Mouse (Mus musculus): ENCODE measurements around the gene Slc5a2.

Slc5a2 gene

DNA sequence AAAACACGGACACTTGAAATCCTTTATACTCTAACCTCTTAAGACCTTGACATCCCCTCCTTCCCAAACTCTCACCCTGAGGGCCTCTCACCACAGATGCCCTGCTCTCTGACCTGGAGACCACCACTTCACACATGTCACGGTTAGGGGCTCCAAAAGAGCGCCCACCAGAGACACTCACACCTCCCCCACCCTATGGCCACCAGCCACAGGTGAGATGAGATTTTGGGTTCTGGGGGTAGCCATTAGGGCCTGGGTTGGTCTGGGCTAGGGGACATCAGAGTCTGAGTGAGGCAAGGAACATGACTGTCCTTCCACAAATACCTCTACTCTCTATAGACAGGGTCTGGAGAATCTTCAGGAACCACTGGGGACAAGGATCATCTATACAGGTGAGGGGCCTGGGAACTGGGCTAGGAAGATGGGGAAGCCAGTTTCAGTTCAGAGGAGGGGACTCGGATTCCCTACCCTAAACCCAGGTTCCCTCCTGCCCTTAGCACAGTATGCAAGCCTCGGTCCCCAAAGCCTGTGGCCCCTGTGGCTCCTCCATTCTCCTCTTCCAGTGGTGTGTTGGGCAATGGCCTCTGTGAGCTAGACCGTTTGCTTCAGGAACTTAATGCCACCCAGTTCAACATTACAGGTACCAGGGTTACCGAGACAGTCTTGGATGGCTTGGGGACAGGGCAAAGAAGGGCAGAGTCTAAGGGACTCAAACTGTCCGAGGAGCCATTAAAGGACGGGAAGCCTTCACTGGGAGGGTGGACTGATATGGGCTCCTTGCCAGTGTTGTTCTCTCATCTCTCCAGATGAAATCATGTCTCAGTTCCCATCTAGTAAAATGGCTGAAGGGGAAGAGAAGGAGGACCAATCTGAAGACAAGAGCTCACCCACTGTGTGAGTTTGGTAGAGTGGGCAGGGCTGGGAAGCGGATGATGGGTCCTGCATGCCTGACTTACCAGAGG lies 17.1 kb upstream of the Slc5a2 start:
- in situ Hi-C loops (cut with MboI; ENCODE audit: low sequenced_read_pairs), result loop anchor here (10.0 kb wide), 1 partner anchor 106 kb away; no protein-coding TSS in a partner anchor

- in situ Hi-C loops (cut with MboI; ENCODE audit: low sequenced_read_pairs), result loop anchor here (10.0 kb wide), 1 partner anchor 105 kb away; no protein-coding TSS in a partner anchor
Observed at GRCm38 (mm10) chr7:128249998-128250397, 15.5 kb upstream of the Slc5a2 start.

- in situ Hi-C loops (cut with MboI; ENCODE audit: low sequenced_read_pairs), result no loop called here
Observed at GRCm38 (mm10) chr7:128251946-128252345, 13.5 kb upstream of the Slc5a2 start.

- in situ Hi-C loops (cut with MboI; ENCODE audit: low sequenced_read_pairs), result no loop called here
Observed at GRCm38 (mm10) chr7:128252609-128253008, 12.8 kb upstream of the Slc5a2 start.

DNA sequence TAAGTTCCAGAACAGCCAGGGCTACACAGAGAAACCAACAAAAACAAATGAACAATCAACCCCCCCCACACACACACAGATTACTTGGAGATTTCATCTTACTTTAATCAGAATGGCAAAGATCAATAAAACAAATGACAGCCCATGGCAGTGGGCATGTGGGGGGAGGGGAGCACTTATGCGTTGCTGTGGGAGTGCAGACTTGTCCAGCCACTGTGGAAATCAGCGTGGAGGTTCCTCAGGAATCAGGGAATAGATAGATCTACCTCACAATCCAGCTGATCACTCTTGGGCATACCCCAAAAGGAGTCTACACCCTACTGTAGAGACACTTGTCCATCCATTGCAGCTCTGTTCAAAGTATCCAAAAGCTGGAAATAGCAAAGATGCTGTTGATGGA lies 10.5 kb upstream of the Slc5a2 start:
- in situ Hi-C loops (cut with MboI; ENCODE audit: low sequenced_read_pairs), result no loop called here

GRCm38 (mm10) chr7:128255757-128256156 lies 9.7 kb upstream of the Slc5a2 start:
- in situ Hi-C loops (cut with MboI; ENCODE audit: low sequenced_read_pairs), result no loop called here

- in situ Hi-C loops (cut with MboI; ENCODE audit: low sequenced_read_pairs), result no loop called here
Observed at GRCm38 (mm10) chr7:128256783-128257334, 8.6 kb upstream of the Slc5a2 start.

DNA sequence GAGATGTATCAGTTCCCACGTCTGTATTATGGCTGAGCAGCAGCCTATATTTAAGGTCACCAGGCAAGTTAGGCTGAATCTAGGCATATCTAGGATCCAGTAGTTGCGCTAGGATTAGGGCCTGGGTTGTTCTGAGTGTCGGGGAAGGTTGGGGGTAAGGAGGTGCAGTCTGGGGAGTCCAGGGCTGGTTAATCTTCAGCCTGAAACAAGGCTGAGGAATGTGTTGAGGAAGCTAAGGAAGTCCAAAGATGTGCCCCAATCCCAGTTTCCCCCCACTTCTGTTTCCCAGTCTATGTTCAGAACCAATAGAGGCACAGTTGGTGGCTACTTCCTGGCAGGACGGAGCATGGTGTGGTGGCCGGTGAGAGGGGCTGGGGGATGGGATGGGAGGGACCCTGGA lies 599 bp downstream of the Slc5a2 start:
- in situ Hi-C loops (cut with MboI; ENCODE audit: low sequenced_read_pairs), result no loop called here

DNA sequence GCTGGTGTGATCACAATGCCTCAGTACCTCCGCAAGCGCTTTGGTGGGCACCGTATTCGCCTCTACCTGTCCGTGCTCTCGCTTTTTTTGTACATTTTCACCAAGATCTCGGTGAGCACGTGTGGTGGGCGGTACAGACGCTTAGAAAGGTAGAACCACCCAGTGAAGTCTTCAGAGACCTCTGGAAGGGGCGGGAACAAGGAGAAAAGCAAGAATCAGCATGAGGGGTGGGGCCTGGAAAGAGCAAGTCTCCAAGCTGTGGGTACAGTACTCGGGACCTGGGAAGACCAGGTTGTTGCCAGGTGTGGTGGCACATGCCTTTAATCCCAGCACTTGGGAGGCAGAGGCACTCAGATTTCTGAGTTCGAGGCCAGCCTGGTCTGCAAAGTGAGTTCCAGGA lies 1.9 kb downstream of the Slc5a2 start:
- in situ Hi-C loops (cut with MboI; ENCODE audit: low sequenced_read_pairs), result no loop called here

GRCm38 (mm10) chr7:128267813-128268212 lies 2.4 kb downstream of the Slc5a2 start:
- in situ Hi-C loops (cut with MboI; ENCODE audit: low sequenced_read_pairs), result no loop called here

DNA sequence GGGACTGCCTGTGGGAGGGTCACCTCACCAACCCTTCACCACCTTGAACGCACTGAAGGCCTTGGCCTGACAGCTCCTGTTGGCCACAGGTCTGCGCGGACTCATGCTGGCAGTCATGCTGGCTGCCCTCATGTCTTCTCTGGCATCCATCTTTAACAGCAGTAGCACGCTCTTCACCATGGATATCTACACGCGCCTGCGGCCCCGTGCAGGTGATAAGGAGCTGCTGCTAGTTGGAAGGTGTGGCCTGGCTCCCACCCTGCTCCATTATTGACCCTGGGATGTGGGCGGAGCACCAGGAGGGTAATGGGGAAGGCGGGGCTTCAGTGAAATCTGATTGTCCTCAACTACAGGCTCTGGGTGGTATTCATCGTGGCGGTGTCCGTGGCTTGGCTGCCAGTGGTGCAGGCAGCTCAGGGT lies 5.0 kb downstream of the Slc5a2 start:
- in situ Hi-C loops (cut with MboI; ENCODE audit: low sequenced_read_pairs), result no loop called here

GRCm38 (mm10) chr7:128271496-128271895 lies 6.0 kb downstream of the Slc5a2 start:
- in situ Hi-C loops (cut with MboI; ENCODE audit: low sequenced_read_pairs), result no loop called here

DNA sequence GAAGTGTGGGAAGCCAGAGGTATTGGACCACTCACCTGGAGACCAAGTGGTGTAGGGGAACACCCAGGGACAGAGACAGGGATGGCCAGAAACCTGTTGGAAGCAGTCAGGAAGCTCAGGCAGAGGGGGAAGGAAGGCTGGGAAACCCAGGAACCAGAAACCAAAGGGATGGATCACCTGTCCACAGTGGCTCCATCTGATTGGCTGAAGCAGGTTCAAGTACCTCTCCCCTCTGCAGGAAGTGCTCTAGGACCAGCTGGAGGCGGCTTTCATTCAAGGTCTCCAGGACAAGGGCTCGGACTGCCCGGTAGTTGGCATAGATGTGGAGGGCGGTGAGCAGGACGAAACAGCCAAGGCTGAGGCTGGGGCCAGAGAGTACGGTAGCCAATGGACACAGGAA lies 10.6 kb downstream of the Slc5a2 start:
- in situ Hi-C loops (cut with MboI; ENCODE audit: low sequenced_read_pairs), result no loop called here

DNA sequence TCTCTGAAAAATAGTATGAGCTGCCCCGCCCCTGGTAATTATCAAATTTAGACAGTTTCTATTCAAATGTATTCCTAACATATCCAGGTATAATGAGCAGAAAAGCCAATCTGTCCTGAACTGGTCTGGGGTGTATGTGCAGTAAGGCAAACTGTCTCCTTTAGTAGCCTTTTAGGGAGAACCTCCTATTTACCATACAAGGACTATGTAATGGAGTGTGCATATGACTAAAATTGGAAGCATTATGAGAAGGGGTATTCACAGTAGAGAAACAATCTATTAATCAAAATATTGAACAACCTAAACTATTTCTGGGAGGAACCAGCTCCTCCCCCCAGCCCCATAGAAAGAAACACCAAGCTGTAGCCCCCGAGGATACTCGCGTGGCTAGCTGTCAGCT lies 14.3 kb downstream of the Slc5a2 start:
- in situ Hi-C loops (cut with MboI; ENCODE audit: low sequenced_read_pairs), result no loop called here

DNA sequence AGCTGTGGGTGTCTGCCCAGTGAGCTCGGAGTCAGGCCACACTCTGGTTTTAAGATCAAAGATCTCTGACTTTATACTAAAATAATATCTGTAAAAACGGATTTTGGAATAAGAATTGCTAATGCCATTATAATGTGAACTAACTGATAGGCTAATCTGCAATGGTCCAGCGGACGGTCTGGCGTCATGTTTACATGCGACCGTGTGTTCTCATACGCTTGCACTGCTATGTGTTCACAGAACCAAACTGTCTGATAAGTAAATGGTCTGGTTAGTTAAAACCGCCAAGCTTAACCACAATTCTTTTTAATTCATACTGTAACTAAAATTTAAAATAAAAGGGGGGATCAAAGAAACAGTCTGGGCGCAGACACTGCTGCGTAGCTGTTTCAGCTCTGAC lies 16.3 kb downstream of the Slc5a2 start:
- in situ Hi-C loops (cut with MboI; ENCODE audit: low sequenced_read_pairs), result no loop called here

- in situ Hi-C loops (cut with MboI; ENCODE audit: low sequenced_read_pairs), result no loop called here
Observed at GRCm38 (mm10) chr7:128282532-128283244, 17.2 kb downstream of the Slc5a2 start.

DNA sequence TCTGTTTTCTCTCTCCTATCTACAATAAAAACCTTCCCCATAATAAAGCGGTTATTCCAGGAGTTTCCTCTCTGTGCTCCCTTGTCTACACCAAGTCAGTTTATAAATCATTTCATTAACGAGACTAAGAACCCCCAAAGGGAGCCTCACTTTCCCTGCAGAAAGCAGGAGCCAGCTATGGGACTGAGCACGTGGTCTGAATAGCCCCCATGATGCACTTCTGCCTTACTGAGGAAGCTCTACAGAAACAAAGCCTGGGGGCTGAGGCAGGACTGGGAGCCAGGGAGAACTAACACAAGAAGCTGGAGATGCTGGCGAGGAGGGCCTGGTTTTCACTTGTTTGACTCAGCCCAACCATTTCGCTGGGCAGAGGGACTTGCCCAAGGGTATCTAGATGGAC lies 18.6 kb downstream of the Slc5a2 start:
- in situ Hi-C loops (cut with MboI; ENCODE audit: low sequenced_read_pairs), result no loop called here

DNA sequence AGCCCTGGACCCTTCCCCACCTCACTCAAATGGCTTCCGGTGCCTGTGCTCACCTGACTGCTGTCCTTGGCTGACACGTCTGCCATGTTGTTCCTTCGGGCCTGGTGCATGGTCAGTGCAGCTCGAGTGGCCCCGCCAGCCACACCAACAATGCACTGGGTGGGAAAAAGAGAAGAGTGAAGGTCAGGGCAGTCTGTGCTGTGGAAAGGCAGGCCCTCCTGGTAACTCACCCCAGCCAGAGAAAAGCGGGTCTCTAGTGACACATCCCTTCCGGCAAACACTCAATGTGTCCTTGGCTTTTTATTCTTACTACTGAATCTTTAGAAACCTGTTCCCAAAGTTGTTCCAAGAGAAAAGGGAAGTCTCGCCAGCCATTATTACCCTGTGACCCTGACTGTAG lies 19.6 kb downstream of the Slc5a2 start:
- in situ Hi-C loops (cut with MboI; ENCODE audit: low sequenced_read_pairs), result no loop called here

GRCm38 (mm10) chr7:128288923-128289544 lies 23.6 kb downstream of the Slc5a2 start:
- in situ Hi-C loops (cut with MboI; ENCODE audit: low sequenced_read_pairs), result no loop called here

GRCm38 (mm10) chr7:128294785-128295184 lies 29.3 kb downstream of the Slc5a2 start:
- in situ Hi-C loops (cut with MboI; ENCODE audit: low sequenced_read_pairs), result no loop called here

- in situ Hi-C loops (cut with MboI; ENCODE audit: low sequenced_read_pairs), result no loop called here
Observed at GRCm38 (mm10) chr7:128296514-128296913, 31.1 kb downstream of the Slc5a2 start.

All from CH12F3 (cell line).